Mouse (Mus musculus): ENCODE measurements around the gene Cldn10.
A peak's percentile ranks its signal among the peaks of the same experiment; 100 is the strongest.

Gene Cldn10

DNA sequence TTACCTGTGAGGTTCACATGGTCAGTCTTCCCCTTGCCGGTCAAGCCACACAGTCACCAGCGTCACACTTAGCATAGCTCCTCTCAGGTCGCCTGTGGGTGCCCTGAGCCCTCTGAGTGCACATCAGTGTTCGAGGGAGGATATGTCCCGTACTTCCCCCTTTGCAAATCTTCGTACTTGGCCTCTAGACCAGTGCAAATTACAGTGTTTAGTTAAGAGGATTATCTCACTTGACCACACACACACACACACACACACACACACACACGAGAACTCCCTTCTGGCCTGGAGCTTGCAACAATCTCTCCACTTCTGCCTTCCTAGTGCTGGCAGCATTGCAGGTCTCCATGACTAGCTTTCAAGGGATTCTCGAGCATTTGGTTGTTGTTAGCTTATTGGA is 38.6 kb downstream of the Cldn10 start:
- DNase-seq (ENCODE audit: low spot score in 2 of 2), result no peak

DNA sequence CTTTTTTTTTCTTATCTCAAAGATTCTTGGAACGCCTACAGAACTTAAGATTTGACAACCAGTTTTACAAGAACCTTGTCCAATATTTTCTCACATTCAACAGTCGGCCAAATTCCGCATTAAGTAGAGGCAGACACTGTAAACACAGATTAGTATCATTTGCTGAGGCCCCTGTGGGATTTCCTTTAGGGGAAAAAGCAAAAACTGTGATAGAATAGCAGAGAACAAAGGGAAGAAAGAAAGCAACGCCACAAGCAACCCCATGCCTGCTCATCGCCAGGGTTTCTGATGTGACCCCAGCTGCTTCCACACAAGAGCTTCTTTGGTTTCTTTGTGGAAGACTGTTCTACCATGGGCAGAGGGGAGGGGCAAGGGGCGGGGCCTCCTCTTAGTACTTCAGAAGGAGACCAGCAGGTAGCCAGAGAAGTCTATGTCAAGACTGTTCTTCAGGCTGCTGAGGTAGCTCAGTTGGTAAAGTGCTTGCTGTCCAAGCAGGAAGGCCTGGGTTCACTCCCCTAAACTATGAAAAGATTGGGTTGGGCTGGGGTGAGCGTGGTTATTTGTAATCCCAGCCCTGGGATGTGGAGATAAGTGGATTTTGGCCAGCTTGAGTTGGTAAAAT is 39.7 kb downstream of the Cldn10 start:
- DNase-seq (ENCODE audit: low spot score in 2 of 2), result no peak

DNA sequence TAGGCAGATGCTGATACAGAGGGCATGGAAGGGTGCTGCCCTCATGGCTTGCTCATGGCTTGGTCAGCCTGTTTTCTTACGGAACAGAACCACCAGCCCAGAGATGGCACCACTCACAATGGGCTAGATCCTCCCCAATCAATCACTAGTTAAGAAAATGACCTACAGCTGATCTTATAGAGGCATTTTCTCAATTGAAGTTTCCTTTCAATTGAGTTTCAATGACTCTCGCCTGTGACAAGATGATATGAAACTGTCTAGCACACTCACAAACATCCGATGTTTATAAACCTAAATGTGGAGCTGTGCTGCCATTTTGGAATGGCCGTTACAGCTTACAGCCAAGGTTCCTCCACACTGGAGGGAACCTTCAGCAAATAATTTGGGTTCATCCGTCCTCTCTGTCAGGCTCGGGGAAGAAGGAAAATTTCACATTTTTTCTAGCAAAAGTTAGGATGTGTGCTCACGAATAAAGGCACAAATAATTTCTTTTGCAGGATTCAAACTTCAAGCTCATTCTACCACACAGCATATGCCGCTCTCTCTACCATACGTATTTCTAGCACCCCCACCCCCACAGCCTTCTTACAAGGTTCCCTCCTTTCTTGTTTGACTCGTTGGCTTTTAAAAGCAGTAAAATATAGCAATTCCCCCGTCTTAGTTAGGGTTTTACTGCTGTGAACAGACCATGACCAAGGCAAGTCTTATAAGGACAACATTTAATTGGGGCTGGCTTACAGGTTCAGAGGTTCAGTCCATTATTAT is 41.8 kb downstream of the Cldn10 start:
- no peak for DNase-seq (ENCODE audit: low spot score in 2 of 2)

DNA sequence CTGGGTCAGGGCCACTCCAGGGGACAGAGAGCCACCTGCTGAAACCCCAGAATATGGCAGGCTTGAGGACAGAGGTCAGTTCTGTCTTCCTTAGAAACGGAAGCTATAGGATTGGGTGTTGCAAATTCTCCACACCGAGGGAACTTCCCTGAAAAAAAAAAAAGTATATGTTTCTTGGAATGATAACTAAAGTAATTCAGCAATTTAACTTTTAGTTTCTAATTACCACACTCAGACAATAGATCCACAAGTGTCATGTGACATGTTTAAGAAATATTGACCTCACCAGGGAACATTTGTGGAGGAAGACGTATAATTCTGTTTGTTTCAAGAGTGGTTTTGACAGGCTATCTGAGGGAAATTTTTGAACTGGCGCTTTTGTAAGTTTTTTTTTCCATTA is 43.9 kb downstream of the Cldn10 start:
- no peak for DNase-seq (ENCODE audit: low spot score in 2 of 2)

DNA sequence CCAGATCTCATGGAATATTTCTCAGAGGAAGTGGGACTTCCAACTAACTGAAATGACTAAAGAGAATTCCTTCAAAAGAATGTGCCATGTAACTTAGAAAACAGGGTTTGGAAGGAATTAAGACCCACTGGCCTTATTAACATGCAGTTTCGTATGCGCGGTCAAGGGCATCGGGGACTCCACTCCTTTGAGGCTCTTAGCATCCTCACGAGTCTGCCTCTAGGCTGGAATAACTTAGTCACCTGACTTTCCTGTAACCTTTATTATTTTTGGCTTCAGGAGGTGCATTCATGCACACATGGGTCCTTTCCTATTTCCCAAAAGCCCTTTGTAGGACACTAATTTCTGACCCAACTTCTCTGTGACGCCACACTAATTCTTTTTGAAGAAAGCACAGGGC is 45.5 kb downstream of the Cldn10 start:
- DNase-seq (ENCODE audit: low spot score in 2 of 2), result no peak

DNA sequence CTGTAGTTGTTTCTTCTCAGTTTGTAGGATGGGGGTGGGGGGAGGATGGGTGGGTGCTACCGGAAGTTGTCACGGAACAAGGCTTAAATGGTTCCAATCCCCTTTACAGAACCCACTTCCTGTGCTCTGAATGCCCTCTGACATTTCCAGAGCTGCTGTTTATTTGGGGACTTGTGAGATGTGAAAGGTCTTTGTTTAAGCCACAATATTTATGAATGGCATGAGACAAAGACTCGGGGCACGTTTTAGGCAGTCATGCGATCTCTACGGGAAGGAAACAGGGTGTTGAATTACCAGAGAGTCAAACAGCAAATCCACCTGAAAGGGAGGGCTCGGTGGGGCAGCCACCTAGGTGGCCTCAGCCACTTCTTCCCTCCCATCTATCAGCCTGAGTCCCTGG is 46.6 kb downstream of the Cldn10 start:
- DNase-seq (ENCODE audit: low spot score in 2 of 2), result no peak

DNA sequence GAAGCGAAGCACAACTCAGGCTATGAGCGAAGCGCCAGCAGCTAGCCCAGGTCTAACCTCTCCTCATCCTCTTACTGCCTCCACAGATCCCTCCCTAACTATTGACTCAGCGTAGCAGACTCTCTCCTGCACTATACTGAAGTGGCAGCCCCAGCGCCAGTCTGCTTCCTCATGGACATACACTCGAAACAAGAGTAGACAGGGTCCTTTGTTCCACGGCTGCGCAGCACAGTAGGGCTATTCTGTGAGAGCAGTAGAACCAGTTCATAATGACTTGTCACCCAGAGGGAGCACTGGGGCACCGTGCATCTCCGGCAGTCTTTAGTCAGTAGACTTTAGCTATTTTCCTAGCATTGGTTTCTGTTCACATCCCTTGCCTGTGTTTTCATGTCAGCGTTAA is 48.4 kb downstream of the Cldn10 start:
- no peak for DNase-seq (ENCODE audit: low spot score in 2 of 2)

DNA sequence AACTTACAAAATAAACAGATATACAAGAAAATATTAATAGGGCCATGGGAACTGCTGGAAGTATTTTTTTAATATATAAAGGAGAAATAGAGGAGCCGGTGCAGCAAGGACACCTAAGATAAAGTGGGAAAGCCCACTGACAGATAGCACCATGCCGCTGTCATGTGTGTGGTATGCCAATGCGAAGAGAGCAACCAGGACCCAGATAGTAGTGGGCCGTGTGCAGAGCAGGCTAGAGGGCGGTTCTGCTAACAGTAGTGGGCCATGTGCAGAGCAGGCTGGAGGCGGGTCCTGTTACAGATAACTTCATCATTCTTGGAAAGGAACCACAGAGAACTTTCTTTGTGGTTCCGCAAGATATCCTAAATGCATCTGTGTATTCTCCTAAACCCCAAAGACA is 49.0 kb downstream of the Cldn10 start:
- no peak for DNase-seq (ENCODE audit: low spot score in 2 of 2)

DNA sequence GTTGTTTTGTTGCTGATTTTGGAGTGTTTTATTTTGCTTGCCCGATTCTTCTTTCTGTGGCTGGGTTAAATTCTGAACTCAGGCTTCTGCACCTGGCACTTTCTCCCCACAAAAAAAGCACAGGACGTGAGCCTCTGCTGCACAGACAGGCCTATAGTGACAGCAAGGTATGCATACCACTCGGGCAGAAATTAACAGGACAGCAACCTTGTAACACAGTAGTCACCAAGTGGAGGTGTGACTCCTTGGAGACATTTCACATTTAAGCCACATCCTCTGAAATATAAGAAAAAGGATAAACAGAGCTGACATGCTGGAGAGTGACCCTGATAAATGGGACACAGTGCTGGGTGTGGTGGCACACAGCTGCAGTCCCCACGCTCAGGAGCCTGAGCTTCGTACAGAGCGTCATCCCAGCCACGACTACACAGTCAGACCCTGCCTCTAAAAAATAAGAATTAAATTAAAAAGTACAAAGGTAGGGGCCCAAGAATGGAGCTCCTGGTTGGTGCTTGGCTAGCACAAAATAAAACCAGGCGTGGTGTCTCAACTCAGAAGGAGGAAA is 50.9 kb downstream of the Cldn10 start:
- DNase-seq (ENCODE audit: low spot score in 2 of 2), result no peak

DNA sequence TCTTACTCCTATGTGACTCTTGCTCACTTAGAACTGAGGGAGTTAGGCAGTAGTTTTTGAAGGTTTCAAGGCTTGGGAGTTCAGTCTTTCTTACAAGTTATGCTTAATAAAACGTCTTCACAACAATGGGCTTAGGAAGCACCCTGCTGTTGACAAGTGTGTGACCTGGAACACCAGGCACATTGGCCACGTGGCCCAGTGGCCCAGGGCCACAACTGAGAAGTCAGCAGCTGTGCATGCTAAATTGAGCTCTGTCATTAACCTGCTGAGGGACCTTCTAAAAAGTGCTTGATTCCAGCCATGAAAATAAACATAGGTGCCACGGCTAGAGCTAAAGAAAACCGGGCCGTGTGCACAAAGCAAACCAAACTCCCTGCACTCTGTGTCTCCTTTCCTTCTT is 51.7 kb downstream of the Cldn10 start:
- no peak for DNase-seq (ENCODE audit: low spot score in 2 of 2)

DNA sequence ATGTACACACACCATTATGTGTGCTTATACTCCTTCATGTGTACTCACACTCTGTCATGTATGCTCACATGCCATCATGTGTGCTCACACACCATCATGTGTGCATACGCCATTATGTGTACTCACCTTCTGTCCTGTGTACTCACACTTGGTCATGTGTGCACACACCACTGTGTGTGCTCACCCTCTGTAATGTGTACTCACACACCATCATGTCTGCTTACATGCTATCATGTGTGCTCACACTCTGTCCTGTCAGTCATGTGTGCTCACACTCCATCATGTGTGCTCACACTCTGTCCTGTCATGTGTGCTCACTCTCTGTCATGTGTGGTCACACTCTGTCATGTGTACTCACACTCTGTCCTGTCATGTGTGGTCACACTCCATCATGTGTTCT is 52.3 kb downstream of the Cldn10 start:
- no peak for DNase-seq (ENCODE audit: low spot score in 2 of 2)

DNA sequence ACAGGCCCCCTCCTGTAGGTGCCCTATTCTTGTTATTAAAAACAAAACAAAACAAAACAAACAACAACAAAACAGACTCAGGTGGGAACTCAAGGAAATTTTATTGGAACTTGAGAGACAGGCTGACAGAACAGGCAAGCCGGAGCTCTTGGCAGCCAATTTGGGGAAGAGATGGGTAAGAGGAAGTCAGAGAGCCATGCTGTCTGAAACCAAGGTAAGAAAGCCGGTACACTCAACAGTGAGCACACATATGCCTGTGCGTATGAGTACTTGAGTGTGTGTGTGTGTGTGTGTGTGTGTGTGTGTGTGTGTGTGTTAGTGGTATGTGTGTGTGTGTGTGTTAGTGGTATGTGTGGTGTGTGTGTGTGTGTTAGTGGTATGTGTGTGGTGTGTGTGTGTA is 54.6 kb downstream of the Cldn10 start:
- DNase-seq (ENCODE audit: low spot score in 2 of 2), result no peak

DNA sequence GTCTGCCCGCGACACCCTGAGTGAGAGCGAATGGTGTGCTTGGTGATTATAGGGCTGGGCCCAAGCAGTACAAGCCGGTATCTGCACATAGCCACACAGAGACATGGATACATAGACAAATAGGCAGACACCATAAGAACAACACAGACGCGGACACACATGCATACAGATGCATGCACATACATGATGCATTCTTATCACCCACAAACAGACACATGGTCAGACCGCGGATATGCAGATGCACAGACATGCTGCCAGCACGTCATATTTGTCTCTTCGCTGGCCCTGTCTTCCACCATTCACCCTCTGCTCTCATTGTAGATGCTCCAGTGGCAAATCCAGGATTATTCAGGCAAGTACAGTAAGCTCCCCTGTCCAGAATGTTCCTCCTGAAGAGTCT is 59.1 kb downstream of the Cldn10 start:
- DNase-seq (ENCODE audit: low spot score in 2 of 2), result no peak

DNA sequence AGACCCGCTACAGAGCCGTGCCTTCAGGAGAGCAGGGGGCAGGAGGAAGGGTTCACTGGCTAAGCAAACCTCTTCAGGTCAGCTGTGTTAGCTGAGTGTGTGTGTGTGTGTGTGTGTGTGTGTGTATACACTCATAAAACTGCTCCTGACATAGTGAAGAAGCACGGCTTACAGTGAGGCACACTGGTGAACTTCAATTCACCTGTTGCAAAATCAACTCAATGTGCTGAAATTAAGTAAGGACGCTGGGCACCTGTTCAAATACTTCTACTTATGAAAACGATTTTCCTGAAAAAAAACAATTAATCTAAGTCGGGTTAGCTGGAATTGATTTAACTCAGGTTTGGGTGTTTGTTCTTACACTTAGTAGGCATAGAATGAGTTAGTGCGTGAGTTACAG is 60.5 kb downstream of the Cldn10 start:
- no peak for DNase-seq (ENCODE audit: low spot score in 2 of 2)

DNA sequence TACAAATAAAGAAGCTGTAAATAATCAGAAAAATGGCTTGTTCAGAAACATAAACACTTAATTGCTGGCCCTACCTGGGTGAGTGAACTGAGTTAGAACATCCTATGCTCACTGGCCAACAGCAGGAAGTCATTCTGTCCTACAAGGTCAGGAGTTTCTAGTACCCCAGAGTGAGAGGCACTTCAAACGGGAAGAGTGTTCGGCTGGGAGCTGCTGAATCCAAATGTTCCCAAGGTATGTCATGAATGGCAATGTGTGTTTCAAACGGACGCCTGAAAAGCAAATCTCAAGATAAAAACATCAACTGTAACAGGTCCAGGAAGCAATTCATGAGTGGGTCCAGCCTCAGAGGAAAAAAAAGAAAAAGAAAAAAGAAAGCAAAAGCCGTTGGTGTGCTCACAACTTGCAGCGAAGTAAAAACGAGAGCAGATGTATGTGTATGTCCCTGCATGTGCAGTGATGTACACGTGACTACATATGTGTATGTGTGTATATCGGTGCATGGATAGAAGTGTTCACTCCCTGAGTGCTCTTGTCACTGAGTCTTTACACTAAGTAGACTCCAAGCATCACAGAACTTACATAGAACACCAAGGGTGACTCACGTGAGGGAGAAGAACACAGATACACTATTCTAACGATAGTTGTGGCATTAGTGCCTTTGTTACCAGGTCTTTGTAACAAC is 62.4 kb downstream of the Cldn10 start:
- DNase-seq (ENCODE audit: low spot score in 2 of 2), result no peak

DNA sequence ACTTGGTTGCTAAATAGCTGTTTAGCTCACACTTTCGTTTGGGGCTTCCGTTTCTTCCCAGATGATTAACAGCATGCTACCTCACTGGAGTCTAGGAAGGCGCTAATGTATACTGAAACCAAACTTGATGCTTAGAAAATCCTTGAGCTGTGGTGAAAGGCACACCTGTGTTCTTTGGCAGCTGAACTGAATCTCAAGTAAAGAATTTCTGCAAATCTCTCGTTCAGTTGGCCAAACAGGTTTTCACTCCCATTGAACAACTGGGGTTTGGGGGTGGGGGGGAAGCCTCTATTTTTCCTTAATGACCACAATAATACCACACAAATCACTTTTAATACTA is 63.0 kb downstream of the Cldn10 start:
- no peak for DNase-seq (ENCODE audit: low spot score in 2 of 2)

DNA sequence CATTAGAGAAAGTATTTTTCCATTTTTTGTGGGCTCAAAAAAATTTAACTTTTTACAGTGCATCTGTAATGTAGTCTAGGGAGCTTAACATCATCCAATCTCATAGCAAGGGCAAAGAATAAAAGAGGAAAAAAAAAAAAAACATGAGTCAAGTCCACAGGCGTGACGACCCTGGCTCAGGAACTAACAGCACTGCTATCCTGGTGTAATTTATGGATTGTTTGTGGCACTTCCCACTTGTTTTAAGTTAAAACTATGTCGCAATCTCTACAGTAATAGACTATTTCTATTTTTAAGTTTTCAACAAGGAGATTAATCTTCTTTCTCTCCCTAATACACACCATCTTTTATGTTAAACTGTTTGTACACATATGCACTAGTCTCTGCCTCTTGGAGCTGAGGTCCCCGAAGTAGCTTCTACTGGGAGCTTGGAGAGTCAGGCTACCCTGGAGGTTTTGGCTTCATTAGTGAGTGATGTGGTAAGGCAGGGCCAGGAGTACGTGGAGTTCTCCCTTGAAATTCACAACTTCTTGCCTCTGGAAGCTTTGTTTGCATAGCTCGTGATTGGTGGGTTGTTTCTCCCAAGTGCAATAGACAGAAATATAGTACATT is 63.9 kb downstream of the Cldn10 start:
- no peak for DNase-seq (ENCODE audit: low spot score in 2 of 2)

DNA sequence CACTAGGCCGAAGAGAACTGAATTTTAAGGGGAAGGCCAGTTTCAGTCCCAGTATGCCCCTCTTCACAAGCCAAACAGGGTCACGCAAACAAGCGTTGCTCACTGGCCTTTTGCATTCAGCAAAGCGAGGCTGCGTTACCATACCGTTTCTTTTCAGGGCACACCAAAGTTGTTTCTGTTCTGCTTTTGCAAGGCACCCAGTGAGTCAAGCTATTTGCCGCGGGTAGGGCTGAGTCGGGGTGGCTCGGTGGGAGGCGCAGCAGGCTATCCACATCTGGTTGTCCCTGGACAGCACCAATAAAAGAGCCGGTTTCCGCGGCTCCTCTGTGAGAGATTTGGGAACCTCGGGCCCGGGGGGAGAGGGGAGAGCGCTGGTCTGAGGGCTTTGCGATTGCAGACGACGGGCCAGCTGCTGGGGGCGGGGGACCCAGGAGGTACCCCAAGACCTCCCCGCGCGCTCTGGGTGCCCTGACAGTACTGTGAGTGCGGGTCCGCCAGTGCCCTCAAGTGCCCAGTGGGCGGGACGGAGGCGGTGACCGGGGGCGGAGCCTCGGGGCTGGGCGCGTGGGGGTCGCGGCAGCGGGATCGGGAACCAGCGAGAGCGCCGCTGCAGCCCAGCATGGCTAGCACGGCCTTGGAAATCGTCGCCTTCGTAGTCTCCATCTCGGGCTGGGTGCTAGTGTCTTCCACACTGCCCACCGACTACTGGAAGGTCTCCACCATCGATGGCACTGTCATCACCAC is 66.8 kb downstream of the Cldn10 start:
- DNase-seq (ENCODE audit: low spot score in 2 of 2), result peak; percentile 33 to 67

DNA sequence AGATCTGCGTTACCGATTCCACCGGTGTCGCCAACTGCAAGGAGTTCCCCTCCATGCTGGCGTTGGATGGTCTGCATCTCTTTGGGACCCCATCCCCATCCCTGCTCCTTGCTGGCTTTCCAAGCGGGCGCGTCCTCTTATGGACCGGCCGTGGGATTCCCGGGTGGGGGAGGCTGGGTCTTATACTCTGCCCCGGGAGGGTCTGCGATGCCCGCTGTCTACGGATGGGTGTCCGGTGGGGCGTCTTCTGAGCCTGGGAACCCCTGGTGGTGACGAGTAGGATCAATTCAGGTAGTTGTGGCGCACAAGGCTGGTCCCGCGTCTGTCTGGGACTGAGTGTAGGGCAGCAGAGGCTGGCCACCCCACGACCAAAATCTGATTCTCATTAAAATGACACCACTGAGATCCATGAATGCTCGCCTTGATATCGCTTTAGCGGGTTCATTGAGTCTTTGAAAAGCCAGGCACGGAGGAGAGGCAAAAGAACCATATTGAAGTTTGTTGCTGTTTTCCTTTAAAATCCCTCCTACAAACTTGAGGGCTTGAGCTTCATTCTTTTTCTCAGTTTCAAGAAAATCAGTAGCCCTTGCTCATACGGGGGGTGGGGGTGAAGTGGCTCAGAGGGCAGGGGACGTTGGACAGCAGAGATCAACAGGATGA is 67.6 kb downstream of the Cldn10 start:
- DNase-seq (ENCODE audit: low spot score in 2 of 2), result peak; percentile 15 to 44

DNA sequence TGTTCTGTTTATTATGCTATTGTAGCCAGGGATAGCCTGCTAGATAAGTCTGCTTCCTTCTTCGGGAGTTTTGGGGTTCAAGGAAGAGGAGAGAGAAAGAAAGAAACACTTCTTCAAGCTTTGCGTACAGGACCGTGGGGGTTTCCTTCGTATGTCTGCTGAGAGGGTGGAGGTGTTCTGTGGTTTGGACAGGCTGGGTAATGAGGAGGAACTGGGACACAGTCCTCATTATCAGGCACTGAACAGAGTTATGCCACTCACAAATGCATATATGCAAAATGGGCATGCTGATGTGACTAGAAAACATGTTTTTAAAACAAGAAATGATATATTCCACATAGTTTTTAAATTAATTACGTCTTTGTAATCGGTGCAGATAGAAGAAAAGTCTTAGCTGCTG is 68.9 kb downstream of the Cldn10 start:
- DNase-seq (ENCODE audit: low spot score in 2 of 2), result no peak

DNA sequence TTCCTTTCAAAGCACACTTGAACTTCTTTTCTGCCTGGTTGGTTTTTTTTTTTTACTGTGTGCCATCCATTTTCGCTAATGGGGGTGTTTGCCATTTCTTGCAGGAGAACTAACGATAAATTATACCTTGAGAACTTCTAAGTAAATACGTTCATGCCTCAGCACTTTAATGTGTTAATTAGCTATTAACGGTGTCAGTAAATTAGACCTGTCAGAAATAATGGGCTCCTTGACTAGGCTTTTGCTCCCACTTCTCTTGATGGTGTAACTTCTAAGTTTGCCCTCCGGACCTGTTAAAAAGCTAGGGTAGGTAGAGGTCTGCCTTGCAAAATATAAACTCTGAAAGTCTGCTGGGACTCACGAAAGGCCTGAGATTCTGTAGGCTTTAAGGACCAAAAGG is 70.6 kb downstream of the Cldn10 start:
- no peak for DNase-seq (ENCODE audit: low spot score in 2 of 2)
